Comparison of ENCODE assay signal across 9 mouse cellular contexts in genomic region chr4:63056641-63057415, GRCm38 (mm10).
DNase-seq lines count a peak whose midpoint lies in the region; ATAC-seq lines count a peak whose summit lies in the region.
"Had no signal": no experiment of that assay in that cellular context is flagged by ENCODE, and none has a peak within 500 bp of the region (broad histone marks: within the 10 kb centered on the region; RNA-seq: fewer than 3 reads in every experiment).

No protein-coding gene starts in this region.

- no peaks in the 10 kb centered on the region for H3K27me3 ChIP-seq in hindbrain, embryonic 13.5 days
- no peaks in the 10 kb centered on the region for H3K27me3 ChIP-seq in midbrain, embryonic 13.5 days

- peak; percentile 15 for DNase-seq in ES-CJ7 (ENCODE audit: low read depth, low spot score)
- peak; percentile 50 for DNase-seq in R1 (ENCODE audit: low read depth, low spot score)
- no peak for DNase-seq in layer of hippocampus, postnatal 14 days (ENCODE audit: low spot score in 2 of 2)
- DNase-seq in left cerebral cortex, adult 9 months (ENCODE audit: low spot score in 2 of 2) = no peak
- no peak for DNase-seq in cerebellum, postnatal 36 days
- DNase-seq: layer of hippocampus, postnatal 36 days had no signal

- peak; percentile 62 for ATAC-seq in hindbrain, embryonic 13.5 days (ENCODE audit: low FRiP score)
- peak; percentile 68 for ATAC-seq in midbrain, embryonic 13.5 days

- peak overlapping the region; percentile 91 for H3K27ac ChIP-seq in hindbrain, embryonic 13.5 days
- H3K27ac ChIP-seq in midbrain, embryonic 13.5 days = peak overlapping the region; percentile 83

- no peak overlapping the region for H3K4me2 ChIP-seq in hindbrain, embryonic 13.5 days
- H3K4me2 ChIP-seq in midbrain, embryonic 13.5 days (replicated peaks) = no peak overlapping the region

- no peaks in the 10 kb centered on the region for H3K9me3 ChIP-seq in hindbrain, embryonic 13.5 days
- no peaks in the 10 kb centered on the region for H3K9me3 ChIP-seq in midbrain, embryonic 13.5 days

- no peak overlapping the region for H3K4me3 ChIP-seq in hindbrain, embryonic 13.5 days
- H3K4me3 ChIP-seq in midbrain, embryonic 13.5 days (replicated peaks) = no peak overlapping the region
- H3K4me3 ChIP-seq: erythroblast, embryonic 14.5 days had no signal

- H3K36me3 ChIP-seq in hindbrain, embryonic 13.5 days = peaks cover 1% of the 10 kb centered on the region; the same call in 1 of the 2 replicates
- peaks cover 4% of the 10 kb centered on the region for H3K36me3 ChIP-seq in midbrain, embryonic 13.5 days

- H3K4me1 ChIP-seq in hindbrain, embryonic 13.5 days (replicated peaks) = peaks cover 67% of the 10 kb centered on the region
- H3K4me1 ChIP-seq in midbrain, embryonic 13.5 days (replicated peaks) = peaks cover 58% of the 10 kb centered on the region

- no peak overlapping the region for H3K9ac ChIP-seq in hindbrain, embryonic 13.5 days
- H3K9ac ChIP-seq in midbrain, embryonic 13.5 days (replicated peaks) = no peak overlapping the region

- WGBS in hindbrain, embryonic 13.5 days = 16% methylated on average over 7 of the region's 7 CpGs
- 22% methylated on average over 7 of the region's 7 CpGs for WGBS in midbrain, embryonic 13.5 days

Comparison
In these comparisons a context has a peak if more than half of its experiments do, and no peak if none do; other contexts are left out.
1. DNase-seq: peak in ES-CJ7 (single experiment) and R1 (single experiment); none in layer of hippocampus, postnatal 14 days (0 of 2), left cerebral cortex, adult 9 months (0 of 2) and cerebellum, postnatal 36 days (0 of 2).